Mouse (Mus musculus): ENCODE data around the gene Wdr43.

Gene Wdr43

DNA sequence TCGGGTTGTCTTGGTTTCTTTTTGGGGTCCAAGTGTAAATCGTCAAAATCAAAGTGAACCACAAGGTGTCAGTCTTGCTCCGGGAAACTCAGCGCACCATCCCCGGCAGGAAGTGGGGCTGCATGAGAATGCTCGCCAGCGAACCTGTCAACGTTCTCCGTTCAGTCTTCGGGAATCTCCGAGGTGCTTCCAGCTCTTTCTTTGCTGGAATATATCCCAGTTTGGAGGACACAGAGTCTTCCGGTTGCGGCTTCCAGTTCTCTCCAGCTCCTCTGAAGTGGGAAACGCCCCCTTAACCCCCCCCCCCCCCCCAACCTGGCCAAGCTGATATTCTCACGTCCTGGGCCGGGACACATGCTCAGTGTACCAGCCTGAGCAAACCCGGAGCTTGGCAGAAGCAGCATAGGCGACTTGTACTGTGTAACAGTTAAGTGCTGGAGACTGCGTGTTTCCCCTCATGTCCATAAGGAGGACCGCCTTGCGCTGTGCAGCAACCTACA is 47.1 kb downstream of the Wdr43 start:
- peak; percentile 57 to 69 for DNase-seq (ENCODE audit: low spot score in 2 of 2)

DNA sequence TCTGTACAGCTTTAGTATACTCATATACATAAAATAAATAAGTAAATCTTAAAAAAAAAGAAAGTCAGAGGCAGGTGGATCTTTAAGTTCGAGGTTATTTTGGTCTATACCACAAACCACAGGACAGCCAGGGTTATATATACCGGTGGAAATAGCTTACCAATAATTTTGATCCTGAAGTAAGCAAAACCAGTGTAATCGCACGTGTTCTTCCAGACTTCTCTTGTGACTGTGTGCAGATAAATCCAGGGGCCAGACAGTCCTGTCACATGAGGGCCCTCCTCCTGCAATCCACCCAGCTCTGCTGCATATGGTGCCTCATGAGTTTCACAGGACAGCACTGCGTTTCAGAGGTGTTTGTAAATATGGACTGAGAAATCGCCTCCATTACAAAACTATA is 47.8 kb downstream of the Wdr43 start:
- no peak for DNase-seq (ENCODE audit: low spot score in 2 of 2)

DNA sequence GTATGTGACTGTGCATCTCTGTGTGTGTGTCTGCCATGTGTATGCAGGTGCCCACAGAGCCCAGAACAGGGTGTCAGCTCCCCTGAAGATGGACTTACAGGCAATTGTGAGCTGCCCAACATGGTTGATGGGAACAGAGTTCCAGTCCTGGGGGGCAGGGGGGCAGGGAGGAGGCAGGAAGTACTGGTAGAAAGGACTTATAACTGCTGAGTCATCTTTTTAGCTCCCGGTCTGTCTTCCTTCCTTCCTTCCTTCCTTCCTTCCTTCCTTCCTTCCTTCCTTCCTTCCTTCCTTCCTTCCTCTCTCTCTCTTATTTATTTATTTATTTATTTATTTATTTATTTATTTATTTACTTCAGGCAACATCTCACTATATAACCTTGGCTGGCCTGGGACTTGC is 48.5 kb downstream of the Wdr43 start:
- DNase-seq (ENCODE audit: low spot score in 2 of 2): no peak

DNA sequence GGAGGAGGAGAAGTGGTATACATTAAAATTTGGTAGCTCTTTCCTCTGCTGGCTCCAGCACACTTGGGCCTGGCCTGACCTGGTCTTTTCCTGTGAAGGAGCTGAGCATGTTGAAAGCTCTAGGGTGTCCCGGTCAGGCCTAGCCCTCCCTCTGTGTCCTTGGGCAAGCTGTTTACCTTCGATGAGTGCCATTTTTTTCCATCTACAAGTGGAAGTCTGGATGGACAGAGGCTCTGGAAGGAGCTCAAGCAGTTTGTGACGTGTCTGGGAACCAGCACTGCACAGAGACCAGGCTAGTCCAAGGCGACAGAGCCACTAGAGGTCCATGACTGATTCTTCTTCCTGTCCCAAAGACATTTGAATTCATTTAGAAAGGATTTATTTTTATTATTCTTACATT is 49.5 kb downstream of the Wdr43 start:
- DNase-seq (ENCODE audit: low spot score in 2 of 2): no peak

DNA sequence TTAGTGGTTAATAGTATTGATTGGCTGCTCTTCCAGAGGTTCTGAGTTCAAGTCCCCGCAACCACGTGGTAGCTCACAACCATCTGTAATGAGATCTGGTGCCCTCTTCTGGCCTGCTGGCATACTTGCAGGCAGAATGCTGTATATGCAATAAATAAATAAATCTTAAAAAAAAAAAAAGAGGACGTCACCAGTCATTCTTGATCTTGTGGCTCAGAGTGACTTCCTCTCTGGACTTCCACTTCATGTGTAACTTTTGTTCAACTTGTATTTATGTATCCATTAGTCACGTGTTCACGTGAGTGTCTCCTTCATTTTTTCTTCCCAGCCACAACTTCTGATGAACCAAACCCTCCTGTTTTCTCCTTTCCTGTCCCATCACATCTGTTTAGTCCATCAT is 53.8 kb downstream of the Wdr43 start:
- no peak for DNase-seq (ENCODE audit: low spot score in 2 of 2)

DNA sequence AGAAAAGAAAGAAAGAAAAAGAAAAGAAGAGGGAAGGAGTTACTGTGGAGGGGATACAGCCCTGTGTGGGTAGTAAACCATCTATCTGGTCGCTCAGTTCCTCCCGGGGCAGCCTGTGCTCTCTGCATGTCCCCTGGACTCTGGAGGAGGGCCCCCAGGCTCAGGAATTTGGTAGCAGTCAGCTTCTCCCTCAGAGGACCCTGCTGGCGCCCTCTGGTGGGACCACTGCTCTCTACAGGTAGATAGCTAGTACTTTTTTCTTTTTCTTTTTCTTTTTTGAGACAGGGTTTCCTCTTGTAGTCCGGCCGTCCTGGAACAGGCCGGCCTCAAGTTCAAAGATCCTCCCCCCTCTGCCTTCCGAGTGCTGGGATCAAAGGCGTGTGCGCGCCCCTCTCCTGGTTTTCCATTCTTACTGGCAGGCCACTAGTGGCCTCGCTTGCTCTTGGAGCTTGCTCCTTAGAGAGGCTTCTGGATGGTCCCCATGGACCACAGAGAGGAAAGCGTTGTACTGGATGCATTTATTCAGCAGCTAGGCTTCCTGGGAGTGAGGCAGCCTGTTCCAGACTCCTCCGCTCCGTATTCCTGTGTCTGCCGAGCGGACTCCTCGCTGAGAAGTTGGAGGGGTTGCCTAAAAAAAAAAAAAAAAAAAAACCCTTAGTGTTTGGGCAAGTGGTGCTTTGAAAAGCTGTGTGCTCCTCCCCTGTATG is 56.3 kb downstream of the Wdr43 start:
- no peak for DNase-seq (ENCODE audit: low spot score in 2 of 2)

DNA sequence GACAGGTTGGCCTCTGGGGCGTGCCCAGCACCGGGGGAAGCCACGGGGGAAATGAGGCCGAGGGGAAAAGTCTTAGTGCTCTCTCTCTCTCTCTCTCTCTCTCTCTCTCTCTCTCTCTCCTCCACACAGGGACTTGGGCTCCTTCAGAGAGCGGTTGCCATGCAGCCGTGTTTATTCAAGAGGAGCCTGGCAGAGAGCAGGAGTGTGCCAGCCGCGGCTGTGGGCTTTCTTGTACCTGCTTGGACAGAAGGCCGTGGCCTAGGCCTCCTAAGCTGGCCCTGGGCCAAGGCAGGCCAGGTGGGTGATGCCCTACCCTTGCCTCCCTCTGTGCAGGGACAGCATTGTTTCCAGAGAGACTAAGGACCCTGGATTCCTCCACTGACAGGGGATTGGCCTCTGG is 57.4 kb downstream of the Wdr43 start, which contains the start of gene Togaram2:
Gene Togaram2 (plus strand): TSS at position 170 of the 400 bp plus-strand sequence.
- no peak for DNase-seq (ENCODE audit: low spot score in 2 of 2)

DNA sequence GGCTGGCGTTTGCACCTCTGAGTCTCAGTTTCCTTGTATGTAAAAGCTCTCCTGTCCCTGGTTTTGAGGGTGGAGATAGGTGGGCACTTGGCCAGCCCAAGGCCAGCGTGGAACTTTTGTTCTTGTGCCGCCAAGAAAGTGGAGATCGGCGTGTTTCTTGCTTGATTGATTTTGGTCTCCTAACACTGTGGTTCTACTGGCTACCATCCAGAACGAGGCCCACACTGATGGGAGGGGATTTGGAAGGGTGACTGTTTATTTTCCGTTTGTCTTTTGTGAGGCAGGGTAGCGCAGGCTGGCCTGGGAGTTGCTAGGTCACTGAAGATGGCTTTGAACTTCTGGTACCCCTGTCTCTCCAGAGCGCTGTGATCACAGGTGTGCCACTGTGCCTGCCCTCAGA is 58.2 kb downstream of the Wdr43 start:
- no peak for DNase-seq (ENCODE audit: low spot score in 2 of 2)

DNA sequence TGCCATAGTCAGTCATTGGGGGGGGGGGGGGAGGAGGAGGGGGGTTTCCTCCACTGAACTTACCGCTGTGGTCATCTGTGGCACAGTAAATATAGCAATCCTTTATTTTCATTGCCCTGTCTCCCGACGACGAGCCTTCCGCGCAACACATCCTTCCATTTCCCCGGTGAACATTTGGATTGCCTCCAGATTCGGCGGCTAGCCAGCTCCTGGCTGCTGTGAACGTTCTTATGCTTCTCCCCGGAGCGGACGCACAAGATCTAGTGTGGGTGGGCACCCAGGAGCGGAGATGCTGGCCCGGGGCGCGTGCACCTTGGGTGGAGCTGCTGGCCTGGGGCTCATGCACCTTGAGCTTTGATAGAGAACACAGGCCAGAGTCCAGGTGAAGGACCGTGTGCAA is 59.2 kb downstream of the Wdr43 start:
- DNase-seq (ENCODE audit: low spot score in 2 of 2): no peak

DNA sequence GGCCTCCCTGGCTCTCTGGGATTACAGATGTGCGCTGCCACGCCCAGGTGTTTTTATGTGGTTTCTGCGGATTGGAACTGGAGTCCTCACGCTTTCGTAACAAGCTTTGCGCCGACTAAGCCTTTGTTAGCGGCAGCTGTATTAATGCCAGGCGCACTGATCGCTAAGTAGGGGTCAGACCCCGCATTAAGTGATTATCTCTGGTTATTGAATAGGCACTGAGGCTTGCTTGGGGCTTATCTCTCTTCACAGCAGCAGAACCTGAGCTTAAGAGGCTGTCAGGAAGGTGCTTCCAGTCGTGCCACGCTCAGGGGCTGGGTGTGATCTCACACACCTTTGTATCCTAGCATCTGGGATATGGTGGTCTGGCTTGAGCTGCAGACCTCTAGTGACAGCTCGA is 66.0 kb downstream of the Wdr43 start:
- DNase-seq (ENCODE audit: low spot score in 2 of 2): no peak

DNA sequence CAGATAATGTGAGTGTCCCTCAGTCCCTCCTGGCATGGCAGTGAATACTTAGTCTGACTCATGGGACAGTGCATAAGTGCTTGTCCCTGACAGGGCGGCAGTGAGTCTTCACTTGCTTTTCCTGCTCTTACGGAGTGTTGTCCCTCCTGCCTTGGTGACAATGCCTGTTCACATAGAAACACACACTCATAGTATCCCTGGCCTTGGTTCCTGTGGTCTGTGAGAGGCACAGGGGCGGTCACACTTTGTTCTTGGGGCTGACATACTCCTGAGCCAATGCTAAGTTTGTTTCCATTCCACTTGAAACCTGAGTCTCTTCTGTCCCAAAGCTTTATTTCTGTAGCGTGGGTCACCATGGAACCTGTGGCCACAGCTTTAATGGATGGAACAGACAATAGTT is 66.7 kb downstream of the Wdr43 start:
- DNase-seq (ENCODE audit: low spot score in 2 of 2): no peak

DNA sequence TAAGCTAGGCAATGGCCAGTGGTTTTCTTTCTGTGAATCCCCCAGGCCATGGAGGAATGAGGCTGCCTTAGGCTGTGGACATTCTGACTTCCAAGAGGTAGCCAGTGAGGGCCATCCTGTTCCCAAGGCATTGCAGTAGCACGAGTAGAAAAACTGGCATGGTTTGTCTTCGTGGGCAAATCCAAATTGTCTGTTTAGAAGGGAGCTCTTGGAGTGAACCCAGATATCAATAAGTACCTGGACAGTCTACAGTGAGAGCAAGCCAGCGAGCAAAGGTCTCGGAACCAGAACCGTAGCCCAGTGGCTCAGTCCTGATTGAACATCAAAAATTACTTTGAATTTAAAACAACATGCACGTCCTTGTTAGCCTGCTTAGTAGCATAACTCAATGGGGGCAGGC is 67.6 kb downstream of the Wdr43 start:
- DNase-seq (ENCODE audit: low spot score in 2 of 2): no peak

DNA sequence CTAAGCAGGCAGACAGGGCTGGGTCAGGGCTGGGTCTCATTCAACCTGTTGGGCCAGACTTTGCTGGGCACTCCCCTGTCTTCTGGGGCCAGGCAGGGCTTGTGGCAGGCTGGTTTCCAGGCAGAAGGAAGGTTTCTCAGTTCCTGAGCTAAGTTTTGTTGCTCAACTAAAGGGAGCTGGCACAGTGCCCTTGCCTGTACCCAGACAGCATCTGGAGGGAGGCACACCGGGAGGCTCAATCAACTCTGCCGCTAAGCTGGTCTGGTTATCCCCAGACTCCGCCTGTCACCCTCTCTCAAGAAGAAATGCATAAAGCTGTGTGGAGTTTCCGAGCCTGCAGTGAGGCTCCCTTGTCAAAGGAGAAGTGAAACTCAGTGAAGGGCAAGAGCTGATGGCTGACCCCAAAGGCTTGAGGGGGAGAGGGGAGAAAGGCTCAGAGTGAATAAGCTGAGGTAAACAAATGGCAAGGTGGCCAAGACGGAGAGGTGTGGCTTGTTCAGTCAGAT is 68.5 kb downstream of the Wdr43 start:
- no peak for DNase-seq (ENCODE audit: low spot score in 2 of 2)

DNA sequence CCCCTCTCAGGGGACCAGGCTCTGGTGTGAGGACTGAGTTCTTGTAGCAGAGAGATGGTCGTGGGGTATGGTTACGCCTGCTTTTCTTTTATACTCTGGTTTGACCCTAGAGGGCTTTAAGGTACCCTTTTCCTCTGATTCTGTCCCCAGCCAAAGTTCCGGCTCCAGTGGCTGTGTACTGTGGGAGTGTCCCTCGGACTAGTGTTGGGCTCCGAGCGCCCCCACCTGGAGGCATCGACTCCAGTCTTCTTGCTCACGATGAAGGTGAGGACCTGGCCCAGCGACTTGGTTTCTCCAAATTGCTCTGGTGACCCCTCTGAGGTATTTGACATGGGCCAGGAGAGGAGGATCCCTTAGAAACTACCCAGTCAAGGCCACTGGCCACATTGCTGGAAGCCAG is 71.7 kb downstream of the Wdr43 start:
- DNase-seq (ENCODE audit: low spot score in 2 of 2): no peak

DNA sequence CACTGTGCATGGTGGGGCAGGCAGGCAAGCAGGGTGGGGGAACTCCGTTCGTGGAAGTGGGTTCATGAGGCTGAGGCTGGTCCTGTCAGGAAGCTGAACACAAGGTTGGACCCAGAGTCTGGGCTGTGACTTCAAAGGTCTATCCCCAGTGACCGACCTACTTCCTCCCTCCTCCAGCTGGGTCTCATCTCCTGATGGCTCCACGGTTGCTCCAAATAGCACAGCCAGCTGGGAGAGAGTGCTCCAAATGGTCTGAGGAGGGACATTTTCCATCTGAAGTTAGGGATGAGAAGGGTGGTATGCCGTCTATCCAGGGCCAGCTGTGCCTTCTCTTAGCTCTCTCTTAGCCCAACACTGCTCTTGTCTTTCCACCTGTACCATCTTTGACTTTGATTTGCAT is 74.2 kb downstream of the Wdr43 start:
- DNase-seq (ENCODE audit: low spot score in 2 of 2): no peak

DNA sequence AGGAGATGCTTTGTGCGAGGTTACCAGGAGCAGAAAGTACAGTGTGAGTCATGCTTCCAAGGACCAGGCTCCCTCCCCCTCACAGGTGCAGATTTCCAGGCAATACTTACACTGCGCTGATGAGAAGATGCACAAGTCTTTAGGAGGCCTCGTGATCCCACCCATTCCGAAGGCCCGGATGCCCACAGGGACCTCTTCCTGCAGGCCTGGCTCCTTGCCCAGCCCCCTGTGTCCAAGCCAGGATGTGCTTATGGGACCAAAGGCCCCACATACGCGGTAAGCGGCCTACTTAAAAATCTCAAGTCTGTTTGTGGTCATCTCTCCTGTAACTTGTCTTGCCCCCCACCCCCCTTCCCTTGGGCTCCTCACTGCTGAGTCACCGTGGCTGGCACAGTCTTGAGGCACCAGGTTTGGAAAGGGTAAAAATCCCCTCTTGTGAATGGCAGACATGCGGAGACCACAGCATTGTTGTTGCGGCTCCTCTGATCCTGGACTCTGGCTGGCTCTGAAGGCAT is 75.7 kb downstream of the Wdr43 start:
- DNase-seq (ENCODE audit: low spot score in 2 of 2): no peak

DNA sequence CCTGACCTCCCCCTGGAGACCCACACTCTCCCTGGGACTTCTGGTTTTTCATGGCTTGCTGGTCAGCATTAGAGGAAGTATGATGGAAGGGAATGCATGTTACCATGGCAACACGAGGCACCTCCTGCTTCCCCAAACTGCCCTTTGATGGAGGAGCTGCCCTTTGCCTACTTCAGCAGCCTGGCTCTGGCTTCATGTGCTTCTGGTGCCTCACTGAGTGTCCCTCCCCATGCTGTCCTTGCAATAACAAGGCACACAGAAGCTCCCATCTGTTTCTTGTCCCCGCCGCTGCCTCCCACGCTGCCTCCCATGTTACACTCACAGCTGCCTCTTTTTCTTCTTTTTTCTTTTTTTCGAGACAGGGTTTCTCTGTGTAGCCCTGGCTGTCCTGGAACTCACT is 77.6 kb downstream of the Wdr43 start:
- DNase-seq (ENCODE audit: low spot score in 2 of 2): peak in 1 of 2 experiments; percentile 43

DNA sequence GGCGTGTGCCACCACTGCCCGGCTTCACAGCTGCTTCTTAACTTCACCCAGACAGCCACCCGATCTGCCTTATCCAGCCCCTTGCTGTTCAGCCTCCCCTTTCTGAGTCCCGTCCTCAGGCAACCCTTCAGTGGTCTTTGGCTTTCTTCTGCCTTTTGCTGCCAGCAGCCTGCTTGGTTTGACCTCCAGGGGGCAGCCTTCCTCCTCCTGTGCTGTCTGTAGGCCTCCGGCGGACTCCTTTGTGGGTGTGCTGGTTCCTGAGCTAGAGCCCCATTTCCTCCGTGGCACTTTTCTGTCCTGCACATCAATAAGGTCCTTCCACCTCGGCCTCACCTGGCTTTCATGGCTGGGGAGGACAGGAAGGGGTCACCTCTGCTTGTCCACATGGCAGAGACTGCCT is 78.1 kb downstream of the Wdr43 start:
- DNase-seq (ENCODE audit: low spot score in 2 of 2): no peak

DNA sequence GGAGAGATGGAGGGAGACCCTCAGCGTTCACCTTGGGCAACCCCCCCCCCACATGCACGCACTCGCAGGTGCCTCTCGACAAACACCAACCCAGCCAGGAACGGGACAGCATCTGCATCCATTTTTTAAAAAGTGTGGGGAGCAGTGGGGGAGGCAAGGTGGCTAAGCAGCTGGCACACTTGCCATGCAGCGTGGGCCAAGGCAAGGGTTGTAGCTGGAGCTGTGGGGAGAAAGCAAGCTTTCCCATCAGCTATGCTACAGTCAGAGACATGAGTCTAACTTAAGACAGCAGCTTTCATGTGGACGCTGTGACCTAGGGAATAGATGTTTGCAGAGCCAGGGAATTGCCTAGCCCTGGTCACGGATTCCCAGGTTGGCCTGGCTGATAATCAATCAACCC is 79.5 kb downstream of the Wdr43 start:
- DNase-seq (ENCODE audit: low spot score in 2 of 2): no peak

DNA sequence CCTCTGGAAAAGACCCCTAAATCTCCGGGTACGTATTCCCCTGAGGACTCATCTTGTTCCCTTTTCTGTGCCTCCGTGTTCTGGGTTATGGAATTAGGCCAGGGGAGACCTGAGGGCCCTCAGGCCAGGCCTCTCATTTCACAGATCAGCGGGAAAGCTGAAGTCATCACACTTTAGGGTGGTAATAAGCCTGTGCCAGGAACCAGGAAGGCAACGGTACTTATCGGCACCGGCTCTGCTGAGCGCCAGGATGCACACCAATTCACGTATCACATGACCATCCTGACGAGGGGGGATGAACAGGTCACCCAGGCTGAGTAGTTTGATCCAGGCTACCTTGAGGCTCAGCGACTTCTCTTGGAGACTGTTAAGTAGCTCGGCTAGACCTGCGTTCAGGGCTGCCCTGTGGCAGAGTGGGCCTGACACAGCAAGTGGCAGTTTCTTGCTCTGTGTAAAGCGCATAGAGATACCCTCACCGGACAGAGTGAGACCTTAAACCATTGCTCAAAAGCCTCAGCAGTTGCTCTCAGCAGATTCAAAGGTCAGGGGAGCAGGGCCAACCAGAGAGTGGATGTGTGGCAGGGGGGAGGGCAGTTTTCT is 80.1 kb downstream of the Wdr43 start:
- DNase-seq (ENCODE audit: low spot score in 2 of 2): no peak

DNA sequence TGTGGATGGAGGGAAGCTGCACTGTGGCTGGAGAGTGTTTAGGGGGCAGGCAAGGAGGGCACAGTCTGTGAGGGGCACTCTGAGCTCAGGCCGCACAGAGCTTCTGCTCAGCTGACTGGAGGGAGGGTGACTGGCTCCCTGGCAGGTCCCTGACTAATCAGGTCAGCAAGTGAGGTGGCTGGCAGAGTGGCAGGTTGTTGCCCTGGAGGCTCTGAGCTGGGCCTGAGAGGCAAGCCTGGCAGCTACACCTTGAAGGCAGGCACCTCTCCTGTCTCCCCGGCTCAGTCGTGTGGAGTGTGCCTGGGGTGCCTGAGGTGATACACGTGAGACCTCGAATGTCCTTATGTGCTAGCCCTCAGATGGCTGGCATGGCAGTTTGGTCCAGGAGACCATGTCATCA is 80.7 kb downstream of the Wdr43 start:
- no peak for DNase-seq (ENCODE audit: low spot score in 2 of 2)

DNA sequence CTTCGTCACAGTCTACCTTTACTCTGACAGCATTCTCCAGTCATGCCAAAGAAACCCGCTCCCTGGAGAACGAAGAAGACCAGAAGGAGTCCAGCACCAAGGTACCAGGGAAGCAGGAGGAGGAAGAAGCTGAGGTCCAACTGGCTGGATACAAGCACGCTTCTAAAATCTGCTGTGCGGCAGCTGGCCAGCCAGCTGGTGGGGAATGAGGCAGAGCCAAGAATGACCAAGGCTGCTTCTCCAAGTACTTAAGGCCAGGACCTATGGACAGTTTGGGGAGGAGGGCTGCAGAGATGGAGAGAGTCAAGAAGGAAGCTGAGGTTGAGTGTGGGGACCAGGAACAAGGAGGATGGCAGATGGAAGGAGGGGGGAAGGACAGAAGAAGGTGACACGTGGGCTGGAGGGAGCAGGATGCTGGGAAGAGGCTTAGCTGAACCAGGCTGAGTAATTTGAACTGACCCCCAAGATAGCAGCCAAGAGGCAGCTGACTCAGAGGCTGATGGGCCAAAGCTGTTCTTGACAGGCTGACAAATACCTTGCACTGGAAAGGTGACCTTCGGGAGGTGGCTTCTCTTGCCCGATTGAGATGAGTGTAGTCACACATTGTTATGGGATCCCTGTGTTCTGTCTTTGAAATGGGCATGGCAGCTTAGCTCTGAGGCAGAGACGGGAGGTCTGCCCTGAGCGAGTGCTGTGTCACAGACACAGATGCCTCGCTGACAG is 82.4 kb downstream of the Wdr43 start:
- DNase-seq (ENCODE audit: low spot score in 2 of 2): no peak

DNA sequence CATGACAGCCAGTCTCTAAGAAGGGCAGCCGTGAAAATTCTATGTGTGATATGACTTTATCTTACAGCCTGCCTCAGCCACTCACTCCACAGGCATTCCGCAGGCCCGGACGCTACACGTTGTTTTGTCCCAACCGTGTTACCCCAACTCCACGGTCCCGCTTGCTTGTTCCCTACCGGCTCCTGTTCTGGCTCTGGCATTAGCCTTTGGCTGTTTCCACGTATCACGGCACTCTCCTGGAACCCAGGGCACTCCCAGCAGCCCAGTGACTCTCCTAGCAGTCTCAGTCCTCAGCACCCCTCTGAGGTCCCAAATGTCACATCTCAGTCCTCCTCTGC is 82.9 kb downstream of the Wdr43 start:
- no peak for DNase-seq (ENCODE audit: low spot score in 2 of 2)
